Mouse (Mus musculus) gastrocnemius, postnatal 4 days (tissue): Measurements from ENCODE around the gene Olfr155. TPM values are rescaled to one million over a fixed set of nuclear protein-coding genes. Genes with fewer than 3 reads are reported as not detected.

ENCODE experiments used
- DNase-seq, 2 experiments: peaks; one replicate each; pipeline ENCODE4 v3.0.0; 2021 to 2022; ENCODE audit warnings: low spot score in 2 of 2, mixed read lengths in 2 of 2
- total RNA-seq, 2 experiments: library from RNA; stranded (reverse); gene quantifications; 2 replicates each; pipeline ENCODE4 v1.2.3; 2021

The Olfr155 gene
- total RNA-seq, 2 experiments from 2014 or later, result not detected

- DNase-seq, result no peak
Observed at GRCm38 (mm10) chr4:43884196-43884595, 32.8 kb downstream of the Olfr155 start.

GRCm38 (mm10) chr4:43891247-43891646, 39.9 kb downstream of the Olfr155 start:
- no peak for DNase-seq

- DNase-seq, result no peak
Observed at GRCm38 (mm10) chr4:43897209-43897608, 45.8 kb downstream of the Olfr155 start.

- DNase-seq, result no peak
Observed at GRCm38 (mm10) chr4:43899197-43899596, 47.8 kb downstream of the Olfr155 start.

GRCm38 (mm10) chr4:43903690-43904089, 52.3 kb downstream of the Olfr155 start:
- DNase-seq, result no peak

GRCm38 (mm10) chr4:43906443-43906842, 55.1 kb downstream of the Olfr155 start:
- peak in 1 of 2 experiments; percentile 34 for DNase-seq

Other genes starting within 250 kb of the Olfr155 start
- 10 to 100 TPM; 42.9 to 49.7 TPM for gene Npr2, start 219.6 kb upstream of the Olfr155 start, total RNA-seq
- under 1 TPM in 1 of 2 experiments, not detected in 1; 0.26 TPM for gene Spag8, start 198.0 kb upstream of the Olfr155 start, total RNA-seq
- 10 to 100 TPM; 57.6 to 66.5 TPM for gene Hint2, start 195.1 kb upstream of the Olfr155 start, total RNA-seq
- gene Tmem8b, start 182.6 kb upstream of the Olfr155 start, total RNA-seq, result 10 to 100 TPM in 1 of 2 experiments, 1 to 10 TPM in 1; 9.4 to 12.0 TPM
- gene Fam221b, start 182.4 kb upstream of the Olfr155 start, total RNA-seq, result under 1 TPM; 0.13 to 0.44 TPM
- not detected for gene Olfr70, start 150.8 kb upstream of the Olfr155 start, total RNA-seq
- not detected for gene Olfr71, start 141.3 kb upstream of the Olfr155 start, total RNA-seq
- gene Hrct1, start 124.4 kb upstream of the Olfr155 start, total RNA-seq, result 1 to 10 TPM; 2.2 TPM
- gene Spaar, start 121.5 kb upstream of the Olfr155 start, total RNA-seq, result 1 to 10 TPM; 1.4 to 1.5 TPM
- gene Olfr159, start 80.6 kb upstream of the Olfr155 start, total RNA-seq, result not detected
- gene Olfr156, start 27.7 kb upstream of the Olfr155 start, total RNA-seq, result not detected
- not detected for gene Olfr157, start 11.4 kb upstream of the Olfr155 start, total RNA-seq
- gene Reck, start 24.0 kb downstream of the Olfr155 start, total RNA-seq, result 10 to 100 TPM; 25.7 to 26.2 TPM
- 10 to 100 TPM; 44.4 to 44.5 TPM for gene Glipr2, start 105.8 kb downstream of the Olfr155 start, total RNA-seq
- under 1 TPM; 0.26 to 0.32 TPM for gene Ccin, start 131.9 kb downstream of the Olfr155 start, total RNA-seq
- 100 to 1,000 TPM; 158 to 176 TPM for gene Clta, start 152.9 kb downstream of the Olfr155 start, total RNA-seq
- 10 to 100 TPM; 23.6 to 31.2 TPM for gene Gne, start 232.6 kb downstream of the Olfr155 start, total RNA-seq